Mouse (Mus musculus) myocyte (in vitro differentiated cells): ENCODE measurements around the gene Acox3.

Experiments used
- CEBPB ChIP-seq: IDR thresholded peaks from 2 replicates; pipeline ENCODE4 v1.6.1; 2011; ENCODE audit warnings: mild to moderate bottlenecking, moderate library complexity; ENCODE audit not compliant: poor library complexity, insufficient read depth, severe bottlenecking
- MAX ChIP-seq: IDR thresholded peaks from one replicate; pipeline ENCODE4 v1.6.1; 2011; ENCODE audit warnings: low read depth, mild to moderate bottlenecking, control low read depth
- MYOD1 ChIP-seq, 3 experiments: IDR thresholded peaks; one replicate each; pipeline ENCODE4 v1.6.1; 2011; ENCODE audit warnings: control low read depth in 2 of 3, low read depth in 2 of 3, mild to moderate bottlenecking in 2 of 3, moderate library complexity in 1 of 3; ENCODE audit not compliant: insufficient read length in 2 of 3, control insufficient read depth in 1 of 3
- POLR2A ChIP-seq: IDR thresholded peaks from one replicate; pipeline ENCODE4 v1.6.1; 2011; ENCODE audit warnings: low read depth, mild to moderate bottlenecking, control low read depth, moderate library complexity; ENCODE audit not compliant: insufficient read length
- POLR2AphosphoS2 ChIP-seq: IDR thresholded peaks from one replicate; pipeline ENCODE4 v1.6.1; 2011; ENCODE audit warnings: low read depth, control low read depth; ENCODE audit not compliant: insufficient read length
- SRF ChIP-seq: IDR thresholded peaks from one replicate; pipeline ENCODE4 v1.6.1; 2011; ENCODE audit warnings: low read depth; ENCODE audit not compliant: control insufficient read depth, insufficient read length
- USF1 ChIP-seq: IDR thresholded peaks from one replicate; pipeline ENCODE4 v1.6.1; 2011; ENCODE audit warnings: low read depth, mild to moderate bottlenecking, control low read depth, moderate library complexity

- TF ChIP-seq CEBPB (no peak), POLR2A (no peak), POLR2AphosphoS2 (no peak), MYOD1 (IDR thresholded peaks at IDR 0.05; ENCODE audit: control insufficient read depth in 1 of 3, insufficient read length in 2 of 3, low read depth in 2 of 3) (no peak), SRF (no peak), MAX (no peak), USF1 (no peak)
Measured at GRCm38 (mm10) chr5:35580156-35580922, 2.5 kb upstream of the Acox3 start.
